Mouse (Mus musculus): ENCODE measurements around the gene Inpp5d. TPM values are rescaled to one million over a fixed set of nuclear protein-coding genes. Genes with fewer than 3 reads are reported as not detected.

The Inpp5d gene
- 55.0 and 146 TPM in 2 replicates for polyA plus RNA-seq (2012; rRNA removed; ENCODE audit: low replicate concordance)

DNA sequence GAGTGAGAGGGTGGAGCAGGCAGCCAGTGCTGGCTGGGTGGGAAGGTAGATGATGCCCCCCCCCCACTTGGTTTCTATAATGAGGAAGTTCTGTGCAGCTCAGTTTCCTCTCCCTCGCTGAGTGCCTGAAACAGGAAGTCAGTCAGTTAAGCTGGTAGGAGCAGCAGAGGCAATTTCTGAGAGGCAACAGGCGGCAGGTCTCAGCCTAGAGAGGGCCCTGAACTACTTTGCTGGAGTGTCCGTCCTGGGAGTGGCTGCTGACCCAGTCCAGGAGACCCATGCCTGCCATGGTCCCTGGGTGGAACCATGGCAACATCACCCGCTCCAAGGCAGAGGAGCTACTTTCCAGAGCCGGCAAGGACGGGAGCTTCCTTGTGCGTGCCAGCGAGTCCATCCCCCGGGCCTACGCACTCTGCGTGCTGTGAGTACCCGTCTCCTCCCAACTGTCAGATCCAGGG is at the start of gene Inpp5d:
Gene Inpp5d (plus strand): TSS at position 102 of the 458 bp plus-strand sequence.

DNA sequence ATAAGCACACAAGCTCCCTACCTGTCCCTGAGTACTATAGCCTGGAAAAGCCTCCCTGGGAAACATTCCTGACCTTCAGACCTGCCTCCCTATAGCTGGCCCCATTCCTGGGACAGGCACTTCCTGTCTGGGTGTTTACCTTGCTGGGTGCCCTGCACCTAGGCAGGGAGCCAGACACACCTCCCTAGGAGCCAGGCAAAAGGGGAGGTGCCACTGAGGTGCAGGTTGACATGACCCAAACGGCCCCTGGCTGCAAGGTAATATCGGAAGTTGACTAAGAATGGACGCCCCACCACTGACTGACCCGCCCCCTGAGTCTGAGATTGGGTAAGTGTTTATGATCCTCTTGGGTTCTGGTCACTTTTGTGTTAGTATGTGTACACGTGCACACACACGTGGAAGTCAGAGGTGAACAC is 46.3 kb upstream of the Inpp5d start, which contains the start of gene Ngef:
Gene Ngef (minus strand): TSS at position 71 of the 416 bp plus-strand sequence.

DNA sequence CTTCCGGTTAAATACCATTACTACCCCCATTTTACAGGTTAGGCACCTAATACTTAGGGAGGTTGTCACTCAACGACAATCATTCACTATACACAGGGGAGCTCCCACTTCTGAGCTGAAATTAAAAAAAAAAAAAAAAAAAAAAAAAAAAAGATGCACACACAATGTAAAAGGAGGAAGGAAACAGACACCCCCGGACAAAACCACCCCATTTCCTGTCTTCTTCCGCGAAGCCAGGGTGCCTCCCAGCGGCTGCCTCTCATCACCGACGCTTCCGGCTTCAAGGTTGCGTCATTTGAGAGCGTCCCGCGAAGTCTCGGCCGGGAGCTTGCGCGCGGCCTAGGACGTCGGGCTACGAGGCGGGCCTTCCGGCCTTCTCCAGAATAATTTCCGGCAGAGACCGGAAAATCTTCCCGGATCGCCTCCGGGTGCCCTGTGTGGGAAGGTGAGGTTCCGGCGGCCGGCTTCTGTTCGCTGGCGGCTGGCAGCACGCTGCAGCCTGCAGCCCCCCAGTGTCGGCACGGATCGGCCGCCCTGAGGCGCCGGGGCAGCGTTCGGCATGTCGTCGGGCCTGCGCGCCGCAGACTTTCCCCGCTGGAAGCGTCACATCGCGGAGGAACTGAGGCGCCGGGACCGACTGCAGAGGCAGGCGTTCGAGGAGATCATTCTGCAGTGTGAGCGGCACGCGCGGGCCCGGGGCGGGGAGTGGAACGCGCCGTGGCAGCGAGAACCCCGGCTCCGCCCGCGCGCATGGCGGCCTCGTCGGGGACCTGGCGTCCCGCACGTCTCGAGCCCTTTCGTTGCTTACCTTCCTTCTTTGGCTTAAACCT is 135.7 kb downstream of the Inpp5d start, which contains the start of gene Atg16l1:
Gene Atg16l1 (plus strand): TSS at position 230 of the 830 bp plus-strand sequence.

Other genes with a start within 250 kb of the Inpp5d start
- 0.17 and 1.0 TPM in 2 replicates for gene Kcnj13, start 225.6 kb upstream of the Inpp5d start, polyA plus RNA-seq (2012; rRNA removed; ENCODE audit: low replicate concordance)
- 80.7 and 166 TPM in 2 replicates for gene Snorc, start 150.0 kb upstream of the Inpp5d start, polyA plus RNA-seq (2012; rRNA removed; ENCODE audit: low replicate concordance)
- gene Neu2, start 110.4 kb upstream of the Inpp5d start, polyA plus RNA-seq (2012; rRNA removed; ENCODE audit: low replicate concordance): 0.55 and 77.2 TPM in 2 replicates
- gene Ngef, start 46.4 kb upstream of the Inpp5d start, polyA plus RNA-seq (2012; rRNA removed; ENCODE audit: low replicate concordance): 2.4 and 2.8 TPM in 2 replicates
- 20.2 and 28.9 TPM in 2 replicates for gene Atg16l1, start 135.6 kb downstream of the Inpp5d start, polyA plus RNA-seq (2012; rRNA removed; ENCODE audit: low replicate concordance)
- gene Sag, start 183.4 kb downstream of the Inpp5d start, polyA plus RNA-seq (2012; rRNA removed; ENCODE audit: low replicate concordance): 0.31 and 0.65 TPM in 2 replicates
- gene Dgkd, start 233.0 kb downstream of the Inpp5d start, polyA plus RNA-seq (2012; rRNA removed; ENCODE audit: low replicate concordance): 51.3 and 67.1 TPM in 2 replicates